Mouse (Mus musculus) MEL (cell line): ENCODE measurements around the gene Limk2. TPM values are rescaled to one million over a fixed set of nuclear protein-coding genes. Genes with fewer than 3 reads are reported as not detected.
A peak's percentile ranks its signal among the peaks of the same experiment; 100 is the strongest.

Experiments
- DNase-seq: peaks from one replicate; pipeline ENCODE4 v3.0.0; 2011; ENCODE audit warnings: low read depth, low spot score
- H3K27ac ChIP-seq: 2 replicates; pipeline ENCODE4 v1.5.1; 2012; ENCODE audit warnings: low read depth, mild to moderate bottlenecking, control low read depth, low read length, moderate library complexity; ENCODE audit not compliant: control insufficient read depth
- H3K27me3 ChIP-seq, 2 experiments: fragments of 150-350 bp in 1 of 2; sonication (generic) in 1 of 2; 2 replicates each; pipeline ENCODE4 v1.6.1; 2012; ENCODE audit warnings: low read length in 2 of 2, mild to moderate bottlenecking in 2 of 2, improper control_type of control experiment in 1 of 2, moderate library complexity in 1 of 2; ENCODE audit not compliant: insufficient read depth in 2 of 2, control insufficient read depth in 1 of 2
- H3K36me3 ChIP-seq, 2 experiments: 2 replicates each; pipeline ENCODE4 v1.6.1; 2012 to 2014; ENCODE audit warnings: low read length in 2 of 2, improper control_type of control experiment in 1 of 2, inconsistent platforms in 1 of 2, mild to moderate bottlenecking in 1 of 2; ENCODE audit not compliant: insufficient read depth in 2 of 2, control insufficient read depth in 1 of 2
- H3K4me1 ChIP-seq, 2 experiments: fragments of 150-350 bp in 1 of 2; sonication (generic) in 1 of 2; 2 replicates each; pipeline ENCODE4 v1.6.1; 2012; ENCODE audit warnings: low read length in 2 of 2, improper control_type of control experiment in 1 of 2, mild to moderate bottlenecking in 1 of 2; ENCODE audit not compliant: insufficient read depth in 2 of 2, control insufficient read depth in 1 of 2
- H3K4me3 ChIP-seq, 2 experiments: fragments of 150-350 bp in 1 of 2; sonication (generic) in 1 of 2; 2 replicates each; pipeline ENCODE4 v1.5.1; 2012; ENCODE audit warnings: low read depth in 2 of 2, low read length in 2 of 2, mild to moderate bottlenecking in 2 of 2, moderate library complexity in 2 of 2, control low read depth in 1 of 2, improper control_type of control experiment in 1 of 2; ENCODE audit not compliant: control insufficient read depth in 1 of 2, insufficient read depth in 1 of 2
- H3K79me2 ChIP-seq: 2 replicates; pipeline ENCODE4 v1.6.1; 2012; ENCODE audit warnings: mild to moderate bottlenecking, low read length, moderate library complexity; ENCODE audit not compliant: control insufficient read depth, poor library complexity, insufficient read depth
- H3K9ac ChIP-seq: 2 replicates; pipeline ENCODE4 v1.6.1; 2012; ENCODE audit warnings: low read depth, mild to moderate bottlenecking, control low read depth, low read length, moderate library complexity; ENCODE audit not compliant: control insufficient read depth, poor library complexity, severe bottlenecking
- H3K9me3 ChIP-seq: fragments of 150-350 bp; sonication (generic); replicated peaks from 2 replicates; pipeline ENCODE4 v1.6.1; 2012; ENCODE audit warnings: mild to moderate bottlenecking, low read length, improper control_type of control experiment, moderate library complexity; ENCODE audit not compliant: insufficient read depth
- CHD1 ChIP-seq: IDR thresholded peaks from 2 replicates; pipeline ENCODE4 v1.6.1; 2012; ENCODE audit warnings: low read depth, mild to moderate bottlenecking, inconsistent platforms, low read length, improper control_type of control experiment
- CHD2 ChIP-seq: IDR thresholded peaks from 2 replicates; pipeline ENCODE4 v1.6.1; 2011; ENCODE audit warnings: low read length, improper control_type of control experiment
- CTCF ChIP-seq, 3 experiments: IDR thresholded peaks in 2 of 3; conservative IDR thresholded peaks in 1 of 3; 2 replicates each; pipeline ENCODE4 v1.5.1; 2011 to 2012; ENCODE audit warnings: low read length in 3 of 3, low read depth in 2 of 3, mild to moderate bottlenecking in 2 of 3, improper control_type of control experiment in 1 of 3, inconsistent platforms in 1 of 3, mixed read lengths in 1 of 3, moderate library complexity in 1 of 3; ENCODE audit not compliant: control insufficient read depth in 1 of 3, insufficient read depth in 1 of 3, poor library complexity in 1 of 3, severe bottlenecking in 1 of 3
- ELF1 ChIP-seq: IDR thresholded peaks from 2 replicates; pipeline ENCODE4 v1.6.1; 2014; ENCODE audit warnings: low read depth, mild to moderate bottlenecking, inconsistent platforms, low read length, improper control_type of control experiment, moderate library complexity
- GABPA ChIP-seq: IDR thresholded peaks from 2 replicates; pipeline ENCODE4 v1.6.1; 2012; ENCODE audit warnings: low read depth, mild to moderate bottlenecking, inconsistent platforms, low read length, improper control_type of control experiment, moderate library complexity
- GATA1 ChIP-seq: IDR thresholded peaks from 2 replicates; pipeline ENCODE4 v1.6.1; 2011; ENCODE audit warnings: low read depth, low read length, improper control_type of control experiment
- JUND ChIP-seq: IDR thresholded peaks from 2 replicates; pipeline ENCODE4 v1.6.1; 2011; ENCODE audit warnings: low read depth, mild to moderate bottlenecking, improper control_type of control experiment, low read length
- MAFK ChIP-seq: IDR thresholded peaks from 2 replicates; pipeline ENCODE4 v1.6.1; 2011; ENCODE audit warnings: low read depth, mild to moderate bottlenecking, low read length, improper control_type of control experiment, borderline replicate concordance
- MXI1 ChIP-seq: IDR thresholded peaks from 2 replicates; pipeline ENCODE4 v1.6.1; 2011; ENCODE audit warnings: mild to moderate bottlenecking, low read depth, low read length, improper control_type of control experiment
- MYB ChIP-seq: IDR thresholded peaks from 2 replicates; pipeline ENCODE4 v1.6.1; 2011; ENCODE audit warnings: mild to moderate bottlenecking, low read depth, low read length, improper control_type of control experiment
- NELFE ChIP-seq: IDR thresholded peaks from 2 replicates; pipeline ENCODE4 v1.6.1; 2011; ENCODE audit warnings: low read depth, low read length, improper control_type of control experiment
- RAD21 ChIP-seq: IDR thresholded peaks from 2 replicates; pipeline ENCODE4 v1.6.1; 2011; ENCODE audit warnings: mild to moderate bottlenecking, low read depth, low read length, improper control_type of control experiment
- SMC3 ChIP-seq: IDR thresholded peaks from 2 replicates; pipeline ENCODE4 v1.6.1; 2011; ENCODE audit warnings: low read depth, low read length, improper control_type of control experiment
- TAL1 ChIP-seq: IDR thresholded peaks from 2 replicates; pipeline ENCODE4 v1.6.1; 2012; ENCODE audit warnings: mild to moderate bottlenecking, inconsistent platforms, low read length, moderate library complexity, mixed read lengths
- TCF12 ChIP-seq: IDR thresholded peaks from 2 replicates; pipeline ENCODE4 v1.6.1; 2014; ENCODE audit warnings: low read depth, mild to moderate bottlenecking, inconsistent platforms, low read length, improper control_type of control experiment, moderate library complexity
- UBTF ChIP-seq: IDR thresholded peaks from 2 replicates; pipeline ENCODE4 v1.6.1; 2012; ENCODE audit warnings: low read depth, mild to moderate bottlenecking, inconsistent platforms, low read length, improper control_type of control experiment, moderate library complexity, borderline replicate concordance; ENCODE audit not compliant: insufficient read depth
- ZC3H11A ChIP-seq: IDR thresholded peaks from 2 replicates; pipeline ENCODE4 v1.6.1; 2012; ENCODE audit warnings: low read depth, mild to moderate bottlenecking, inconsistent platforms, low read length, improper control_type of control experiment
- ZKSCAN1 ChIP-seq: IDR thresholded peaks from 2 replicates; pipeline ENCODE4 v1.6.1; 2012; ENCODE audit warnings: low read depth, mild to moderate bottlenecking, inconsistent platforms, low read length, improper control_type of control experiment, moderate library complexity
- ZMIZ1 ChIP-seq: IDR thresholded peaks from 2 replicates; pipeline ENCODE4 v1.6.1; 2012; ENCODE audit warnings: low read depth, mild to moderate bottlenecking, inconsistent platforms, low read length, improper control_type of control experiment, moderate library complexity
- ZNF384 ChIP-seq: IDR thresholded peaks from 2 replicates; pipeline ENCODE4 v1.6.1; 2012; ENCODE audit warnings: low read depth, mild to moderate bottlenecking, inconsistent platforms, low read length, improper control_type of control experiment
- polyA plus RNA-seq, 2 experiments: library from polyadenylated mRNA; stranded (reverse) in 1 of 2; unstranded in 1 of 2; fragments of >175 nt in 1 of 2; fragments of >200 nt in 1 of 2; gene quantifications; 2 replicates each; pipeline versions ENCODE4 v1.2.1 to v1.2.4; 2012; ENCODE audit warnings: low replicate concordance in 2 of 2, low read depth in 1 of 2; ENCODE audit not compliant: insufficient read length in 2 of 2, insufficient read depth in 1 of 2, missing spikeins in 1 of 2
- total RNA-seq: library from RNA; depleted of rRNA; stranded (reverse); fragments of 300-350 nt; gene quantifications from 2 replicates; pipeline ENCODE4 v1.2.3, GENCODE M21; 2012

The Limk2 gene
- total and polyA plus RNA-seq, 3 experiments = 19.6 to 29.1 TPM; not detected in 1

DNA sequence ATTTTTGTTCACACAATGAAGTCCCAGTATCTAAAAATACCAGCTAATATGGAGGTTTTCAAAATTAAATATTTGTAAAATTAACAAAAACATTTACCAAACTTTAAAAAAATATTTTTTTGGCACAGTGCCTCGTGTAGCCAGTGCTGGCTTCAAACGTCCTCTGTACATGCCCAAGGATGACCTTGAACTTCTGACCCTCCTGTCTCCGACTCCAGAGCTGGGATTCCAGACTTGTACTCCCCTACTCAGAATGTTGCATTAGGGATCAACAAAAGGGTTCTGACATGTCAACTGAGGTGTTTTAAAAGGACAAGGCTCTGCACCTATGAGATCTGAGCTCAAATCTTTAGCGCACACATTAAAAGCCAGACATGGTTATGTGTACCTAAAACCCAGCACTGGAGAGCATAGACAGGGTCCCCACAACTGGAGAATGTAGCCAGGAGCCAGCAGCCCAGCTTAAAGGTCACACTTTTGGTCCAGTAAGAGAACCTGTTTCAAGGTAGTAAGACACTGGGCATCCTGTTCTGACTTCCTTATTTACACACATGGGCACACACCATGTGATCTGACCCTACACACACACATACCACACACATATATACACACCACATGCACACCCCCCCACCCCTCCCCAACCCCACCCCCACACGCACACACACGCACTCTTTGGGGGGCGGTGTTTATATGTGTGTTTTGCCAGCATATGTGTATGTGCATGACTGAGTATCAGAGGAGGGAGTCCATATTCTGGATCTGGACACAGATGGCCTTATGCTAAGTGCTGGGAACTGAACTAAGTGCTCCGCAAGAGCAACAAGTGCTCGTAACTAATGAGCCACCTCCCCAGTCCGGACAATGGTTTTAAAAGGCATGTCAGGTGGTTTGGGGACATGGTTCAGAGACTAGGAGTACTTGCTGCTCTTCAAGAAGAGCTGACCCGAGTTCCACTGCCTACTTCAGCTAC lies 79.9 kb downstream of the Limk2 start:
- no peak for DNase-seq
- H3K27ac ChIP-seq = no peak overlapping the region
- no peaks in the 10 kb centered on the region for H3K79me2 ChIP-seq
- H3K27me3 ChIP-seq = no peaks in the 10 kb centered on the region
- H3K9ac ChIP-seq = no peak overlapping the region
- H3K36me3 ChIP-seq = peaks cover 0 to 6% of the 10 kb centered on the region in 2 experiments; a peak in 2 of 4 replicates
- no peaks in the 10 kb centered on the region for H3K9me3 ChIP-seq
- no peak overlapping the region for H3K4me3 ChIP-seq
- TF ChIP-seq CHD1 (no peak), ZNF384 (no peak), MYB (no peak), MXI1 (no peak), JUND (no peak), ZC3H11A (no peak), NELFE (no peak), MAFK (no peak), RAD21 (no peak), TCF12 (no peak), ELF1 (no peak), GATA1 (no peak), TAL1 (no peak), ZKSCAN1 (no peak), CHD2 (no peak), GABPA (no peak)
- peaks cover 8 to 14% of the 10 kb centered on the region in 2 experiments; a peak in 3 of 4 replicates for H3K4me1 ChIP-seq

DNA sequence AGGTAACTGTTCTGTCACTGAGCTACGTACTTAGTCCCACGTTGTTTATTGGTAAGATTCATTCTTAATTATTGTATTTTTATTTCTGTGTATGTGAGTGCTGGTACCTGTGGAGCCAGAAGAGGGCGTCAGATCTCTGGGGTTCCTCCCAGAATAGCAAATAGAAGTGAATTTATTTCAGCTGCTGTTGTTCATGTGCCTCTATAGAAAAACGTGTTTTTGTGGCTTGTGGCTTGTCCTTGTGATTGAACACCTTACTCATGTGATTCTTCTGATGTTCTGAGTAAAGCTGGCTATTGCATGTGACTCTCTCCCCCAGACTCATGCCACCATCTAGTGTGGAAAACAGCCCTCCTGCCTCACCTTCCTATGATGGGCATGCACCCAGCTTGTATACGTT lies 80.7 kb downstream of the Limk2 start:
- H3K79me2 ChIP-seq = no peaks in the 10 kb centered on the region

More for the DNA sequence above, 80.7 kb downstream of the Limk2 start:
- Histone ChIP-seq H3K4me1 (peaks cover 8 to 14% of the 10 kb centered on the region in 2 experiments; a peak in 3 of 4 replicates), H3K27ac (no peak overlapping the region), H3K9ac (no peak overlapping the region), H3K27me3 (no peaks in the 10 kb centered on the region), H3K36me3 (peaks cover 0 to 6% of the 10 kb centered on the region in 2 experiments; a peak in 2 of 4 replicates), H3K4me3 (no peak overlapping the region), H3K9me3 (no peaks in the 10 kb centered on the region)
- peak; percentile 53 for DNase-seq
- TF ChIP-seq UBTF (no peak), ZMIZ1 (no peak), RAD21 (peak; percentile 3), SMC3 (peak; percentile 42), CTCF (IDR thresholded peaks at IDR 0.05 in 2 of 3, conservative IDR thresholded peaks at IDR 0.05 in 1 of 3; ENCODE audit: control insufficient read depth in 1 of 3, insufficient read depth in 1 of 3, low read depth in 2 of 3, low read length in 3 of 3, poor library complexity in 1 of 3, severe bottlenecking in 1 of 3) (peak; percentile 15 to 41 (median 22); a peak in 3 of 6 replicates)
